Mouse (Mus musculus) layer of hippocampus, postnatal 25 days (tissue): ENCODE results near the gene Arfgef2. TPM values are rescaled to one million over a fixed set of nuclear protein-coding genes. Genes with fewer than 3 reads are reported as not detected.

Experiments used
- DNase-seq, 2 experiments: peaks; one replicate each; pipeline ENCODE4 v3.0.0; 2022; ENCODE audit warnings: mixed read lengths in 2 of 2, low spot score in 1 of 2; ENCODE audit errors: extremely low spot score in 1 of 2
- total RNA-seq, 2 experiments: library from RNA; stranded (reverse); gene quantifications; 2 replicates each; pipeline ENCODE4 v1.2.3; 2021

Gene Arfgef2
- total RNA-seq, 2 experiments from 2014 or later, result 45.7 to 48.5 TPM

GRCm38 (mm10) chr2:166806173-166806705, 851 bp downstream of the Arfgef2 start:
- DNase-seq, result no peak

GRCm38 (mm10) chr2:166806813-166807212, 1.4 kb downstream of the Arfgef2 start:
- DNase-seq, result no peak

GRCm38 (mm10) chr2:166809499-166809898, 4.1 kb downstream of the Arfgef2 start:
- no peak for DNase-seq

DNA sequence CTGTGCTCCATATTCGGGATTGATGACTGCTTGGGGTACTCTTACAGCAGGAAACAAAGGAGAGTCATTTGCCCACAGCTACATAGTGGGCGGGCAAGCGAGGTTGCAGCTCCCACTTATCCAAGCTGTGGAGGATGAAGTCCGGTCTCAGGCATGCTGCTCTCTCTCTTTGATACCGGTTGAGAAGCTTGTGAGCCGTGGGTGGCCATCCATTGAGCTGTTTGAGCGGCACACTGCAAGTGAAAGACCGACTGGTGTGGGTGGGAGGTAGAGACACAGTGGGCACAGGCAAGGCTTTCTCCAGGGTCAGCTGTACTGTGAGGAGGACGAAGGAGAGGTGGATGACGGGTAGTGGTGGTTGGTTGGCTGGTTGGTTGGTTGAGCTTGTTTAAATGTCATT, 5.4 kb downstream of the Arfgef2 start:
- DNase-seq, result no peak

DNA sequence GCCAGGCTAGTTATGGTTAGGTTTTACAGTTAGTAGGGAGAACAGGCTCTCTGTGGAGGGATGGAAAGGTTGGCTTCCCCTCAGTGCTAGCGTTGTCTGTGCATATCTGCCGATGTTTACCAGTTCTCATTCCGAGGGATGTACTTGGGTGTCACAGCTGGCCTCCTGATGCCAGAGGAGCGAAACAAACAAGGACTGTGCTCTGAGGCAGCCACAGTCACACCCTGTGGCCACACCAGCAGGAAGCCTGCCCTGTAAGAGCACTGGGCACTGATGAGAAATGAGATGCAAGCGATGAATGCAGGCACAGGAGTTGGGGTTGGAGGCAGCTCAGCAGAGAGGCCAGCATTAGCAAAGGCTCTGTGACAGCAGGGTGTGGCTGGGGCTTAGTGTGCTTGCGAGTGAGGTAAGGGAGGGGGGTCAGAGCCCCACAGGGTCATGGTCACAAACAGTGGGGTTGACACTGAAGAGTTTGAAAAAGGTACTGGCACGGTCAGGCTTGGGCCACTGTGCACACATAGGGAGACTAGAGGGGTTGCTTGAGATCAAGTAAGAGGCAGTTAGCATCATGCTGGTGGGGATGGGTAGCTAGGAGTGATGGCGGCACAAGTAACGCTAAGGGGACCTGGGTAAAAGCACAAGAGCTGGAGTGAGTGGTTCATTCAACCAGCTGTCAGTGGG, 13.2 kb downstream of the Arfgef2 start:
- DNase-seq, result no peak

GRCm38 (mm10) chr2:166819849-166820248, 14.5 kb downstream of the Arfgef2 start:
- DNase-seq, result no peak

- no peak for DNase-seq
These were observed 15.5 kb downstream of the Arfgef2 start for GRCm38 (mm10) chr2:166820844-166821243.

DNA sequence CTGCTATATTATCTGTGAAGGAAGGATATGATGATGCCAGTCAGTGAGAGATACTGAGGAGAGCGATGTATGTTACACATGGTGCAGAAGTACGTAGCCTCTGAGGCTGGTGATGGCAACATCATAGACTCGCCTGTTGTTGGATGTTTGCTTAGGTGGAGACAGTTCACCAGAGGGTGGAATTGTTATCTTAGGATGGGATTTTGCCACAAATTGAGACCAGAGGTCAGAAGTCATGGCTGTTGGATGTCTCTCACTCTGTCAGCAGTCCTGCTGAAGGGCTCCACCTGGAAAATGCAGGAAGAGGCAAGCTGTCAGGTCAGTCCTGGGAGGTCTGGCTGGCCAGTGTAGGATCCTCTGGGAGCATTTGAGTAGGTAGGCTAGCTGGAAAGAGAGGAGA, 16.0 kb downstream of the Arfgef2 start:
- no peak for DNase-seq

GRCm38 (mm10) chr2:166822119-166822826, 16.9 kb downstream of the Arfgef2 start:
- DNase-seq, result no peak

- DNase-seq, result no peak
These were observed 17.5 kb downstream of the Arfgef2 start for GRCm38 (mm10) chr2:166822901-166823300.

DNA sequence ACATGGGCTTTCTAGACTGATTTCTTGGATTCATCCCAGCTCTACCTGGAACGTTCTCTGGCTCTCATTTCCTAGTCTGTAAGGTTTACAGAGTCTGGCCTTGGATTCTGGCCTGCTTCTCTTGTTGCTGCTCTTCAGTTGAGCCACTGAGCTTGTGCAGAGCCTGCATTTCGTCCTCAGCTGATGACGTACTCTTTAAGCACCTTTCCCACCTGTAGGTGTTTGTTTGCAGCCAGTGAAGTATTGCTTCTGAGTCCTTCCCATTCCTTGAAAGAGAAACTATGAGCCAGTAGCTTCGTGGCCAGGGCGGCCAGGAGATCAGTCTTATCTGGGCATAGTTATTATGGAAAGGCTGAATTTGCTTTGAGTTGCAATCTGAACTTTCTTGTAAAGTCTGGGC, 19.0 kb downstream of the Arfgef2 start:
- no peak for DNase-seq

- DNase-seq, result no peak
These were observed 19.6 kb downstream of the Arfgef2 start for GRCm38 (mm10) chr2:166824998-166825397.

DNA sequence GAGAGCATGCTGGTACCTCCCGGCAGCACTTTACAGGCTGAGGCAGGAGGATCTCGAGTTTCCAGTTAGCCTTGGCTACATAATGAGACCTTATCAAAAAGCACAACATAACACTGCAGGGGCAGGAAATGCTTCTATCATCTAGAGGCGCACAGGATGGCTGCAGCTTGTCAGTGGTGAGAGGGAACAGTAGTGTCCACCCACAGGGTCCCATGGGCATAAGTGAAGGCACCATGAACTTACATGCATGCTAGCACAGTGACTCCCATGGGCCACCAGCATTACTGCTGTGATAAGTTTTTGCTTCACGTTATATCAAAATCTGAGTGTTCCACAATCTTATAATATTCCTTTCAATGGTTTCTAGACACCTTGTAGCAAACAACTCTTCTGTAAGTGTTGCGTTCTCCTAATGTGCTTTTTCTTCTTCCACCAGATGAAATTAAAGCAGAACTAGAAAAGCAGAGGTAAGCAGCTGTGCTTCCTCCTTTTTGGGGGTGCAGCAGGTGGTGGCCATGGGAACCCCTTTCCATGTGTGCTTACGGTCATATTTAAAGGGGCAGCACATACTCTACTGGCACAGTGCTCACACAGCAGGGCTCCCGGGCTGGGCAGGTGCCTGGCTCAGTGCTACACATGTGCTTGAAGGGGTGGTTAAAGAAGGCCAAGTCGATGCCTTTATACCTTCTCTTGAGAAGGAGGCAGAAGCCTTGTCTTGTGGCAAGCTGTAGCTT, 21.3 kb downstream of the Arfgef2 start:
- no peak for DNase-seq

GRCm38 (mm10) chr2:166828306-166828705, 22.9 kb downstream of the Arfgef2 start:
- peak in 1 of 2 experiments; percentile 26 for DNase-seq

- no peak for DNase-seq
These were observed 25.0 kb downstream of the Arfgef2 start for GRCm38 (mm10) chr2:166830350-166830749.

DNA sequence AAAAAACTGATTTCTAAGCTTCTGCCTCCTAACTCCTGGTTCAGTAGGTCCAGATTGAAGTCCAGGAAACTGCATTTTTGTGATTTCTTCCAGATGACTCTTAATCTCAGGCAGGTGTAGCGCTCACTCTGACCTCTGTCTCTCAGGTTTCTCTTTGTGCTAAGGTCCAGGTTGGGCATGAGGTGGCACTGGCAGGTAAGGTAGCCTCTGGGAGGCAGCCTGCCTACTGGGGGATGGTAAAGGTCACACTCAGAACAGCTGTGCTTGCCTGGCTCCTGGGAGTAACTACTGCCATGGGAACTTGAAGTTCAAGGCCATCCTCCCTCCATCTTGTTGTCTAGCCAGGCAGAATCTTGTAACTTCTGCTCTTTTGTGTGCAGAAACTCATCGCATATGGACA, 28.7 kb downstream of the Arfgef2 start:
- DNase-seq, result no peak

DNA sequence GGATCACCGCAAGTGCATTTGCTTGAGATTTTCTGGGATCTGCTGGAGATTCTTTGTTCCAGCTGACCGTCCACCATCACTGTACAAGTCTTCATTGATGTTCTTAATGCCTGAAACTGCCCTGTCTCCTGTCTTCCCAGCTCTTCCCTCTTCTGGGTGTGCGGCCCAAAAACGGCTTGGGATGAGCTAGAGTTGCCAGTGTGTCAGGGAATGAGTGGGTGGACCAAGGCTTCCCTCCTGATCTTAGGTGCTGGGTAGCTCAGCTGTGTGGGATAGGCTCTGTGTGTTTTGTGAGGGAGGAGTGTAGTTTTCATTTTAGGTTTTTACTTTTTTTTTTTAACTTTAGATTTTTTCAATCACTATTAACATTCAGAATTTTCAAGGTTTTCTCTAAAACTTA, 29.4 kb downstream of the Arfgef2 start:
- no peak for DNase-seq

GRCm38 (mm10) chr2:166835581-166835980, 30.2 kb downstream of the Arfgef2 start:
- no peak for DNase-seq

DNA sequence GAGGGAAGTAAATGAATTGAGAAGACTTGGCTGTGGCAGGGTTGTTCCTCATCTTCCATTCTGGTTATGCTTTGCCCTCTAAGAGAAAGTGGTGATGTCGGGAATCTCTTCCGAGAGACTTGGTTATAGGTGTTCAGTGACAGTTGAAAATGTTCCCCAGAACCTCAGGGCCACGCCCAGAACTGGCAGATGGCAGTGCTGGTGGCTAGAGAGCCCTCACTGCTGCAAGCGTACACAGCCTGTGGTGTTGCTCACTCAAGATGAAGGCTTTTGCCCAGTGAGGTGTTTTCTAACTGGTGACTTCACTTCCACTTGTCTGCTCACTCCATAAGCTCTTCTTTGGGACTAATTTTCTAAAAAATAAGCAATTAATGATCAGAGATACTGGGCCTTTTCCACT, 36.4 kb downstream of the Arfgef2 start:
- DNase-seq, result no peak

DNA sequence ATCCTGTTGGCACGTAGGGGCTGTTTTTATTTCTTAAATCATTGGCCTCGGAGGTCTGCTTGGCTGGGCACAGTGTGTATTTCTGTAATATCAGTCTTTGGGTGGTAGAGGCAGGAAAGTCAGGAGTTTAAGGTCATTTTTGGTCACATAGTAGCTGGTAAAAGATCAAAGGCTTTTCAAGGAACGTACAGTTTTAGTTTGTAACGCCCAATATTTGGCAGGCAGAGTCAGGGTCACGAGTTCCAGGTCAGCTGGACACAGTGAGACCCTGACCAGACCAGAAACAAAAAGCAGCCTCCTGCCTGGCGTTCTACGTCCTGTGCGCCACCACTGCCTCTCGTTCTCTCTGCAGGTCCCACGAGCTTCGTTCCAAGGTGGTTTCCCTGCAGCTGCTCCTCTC, 45.3 kb downstream of the Arfgef2 start:
- no peak for DNase-seq

GRCm38 (mm10) chr2:166852270-166852669, 46.9 kb downstream of the Arfgef2 start:
- no peak for DNase-seq
